Mouse (Mus musculus): ENCODE results near the gene Agbl4.

GRCm38 (mm10) chr4:110352001-110352369, 45.5 kb upstream of the Agbl4 start:
- TF ChIP-seq CTCF (IDR thresholded peaks at IDR 0.05; ENCODE audit: insufficient read depth, low read depth, low read length), result no peak
- TF ChIP-seq POLR2A (IDR thresholded peaks at IDR 0.05; ENCODE audit: insufficient read depth, low read depth, low read length), result no peak

Data from olfactory bulb, adult 2 months (tissue).